Mouse (Mus musculus) hindbrain, embryonic 16.5 days (tissue): Measurements from ENCODE around the gene Naa10. TPM values are rescaled to one million over a fixed set of nuclear protein-coding genes. Genes with fewer than 3 reads are reported as not detected.

ENCODE experiments used
- ATAC-seq: fragments of 200-750 bp; cut with Nextera tagmentation; 2 replicates; pipeline ENCODE4 v1.8.0; 2017; ENCODE audit warnings: moderate TSS enrichment, moderate library complexity
- H3K27ac ChIP-seq: fragments of 300-500 bp; sonication (generic); 2 replicates; pipeline ENCODE4 v1.5.1; 2014; ENCODE audit warnings: low read depth, mild to moderate bottlenecking, control low read depth, low read length, moderate library complexity
- H3K27me3 ChIP-seq: fragments of 300-500 bp; sonication (generic); replicated peaks from 2 replicates; pipeline ENCODE4 v1.6.1; 2014; ENCODE audit warnings: low read length; ENCODE audit not compliant: control insufficient read depth, insufficient read depth
- H3K36me3 ChIP-seq: fragments of 300-500 bp; sonication (generic); 2 replicates; pipeline ENCODE4 v1.6.1; 2014; ENCODE audit warnings: mild to moderate bottlenecking, low read length, moderate library complexity, mixed read lengths; ENCODE audit not compliant: control insufficient read depth, insufficient read depth
- H3K4me1 ChIP-seq: fragments of 300-500 bp; sonication (generic); 2 replicates; pipeline ENCODE4 v1.6.1; 2014; ENCODE audit warnings: low read depth, low read length; ENCODE audit not compliant: control insufficient read depth, insufficient read depth
- H3K4me2 ChIP-seq: fragments of 300-500 bp; sonication (generic); 2 replicates; pipeline ENCODE4 v1.6.1; 2014; ENCODE audit warnings: mild to moderate bottlenecking, low read length, control low read depth, moderate library complexity
- H3K4me3 ChIP-seq: fragments of 300-500 bp; sonication (generic); 2 replicates; pipeline ENCODE4 v1.5.1; 2014; ENCODE audit warnings: mild to moderate bottlenecking, low read length, control low read depth, moderate library complexity
- H3K9ac ChIP-seq: fragments of 300-500 bp; sonication (generic); 2 replicates; pipeline ENCODE4 v1.6.1; 2014; ENCODE audit warnings: low read depth, mild to moderate bottlenecking, control low read depth, low read length, moderate library complexity
- H3K9me3 ChIP-seq: fragments of 300-500 bp; sonication (generic); 2 replicates; pipeline ENCODE4 v1.6.1; 2014; ENCODE audit warnings: mild to moderate bottlenecking, low read length, moderate library complexity; ENCODE audit not compliant: control insufficient read depth
- WGBS: fragments of 180-500 bp; shearing (Covaris S2); extraction: QIAGEN DNeasy Blood & Tissue Kit; methylation state at CpG from one replicate; pipeline ENCODE4 v1.1.7; 2014; 5-methylcytosine and 5-hydroxymethylcytosine counted together
- polyA plus RNA-seq: library from polyadenylated mRNA; unstranded; fragments of >200 nt; fragmentation: Nextera tagmentation; extraction: Ambion mirVana; gene quantifications from 2 replicates; pipeline ENCODE4 v1.2.1, GENCODE M21; 2015

Naa10 gene
- polyA plus RNA-seq, 1 experiment from 2014 or later: 92.9 TPM

- 40% methylated on average over 1 of the region's 1 CpGs for WGBS
- Histone ChIP-seq H3K4me3 (no peak overlapping the region), H3K27ac (no peak overlapping the region), H3K4me1 (peaks cover 4% of the 10 kb centered on the region; the same call in 1 of the 2 replicates), H3K4me2 (no peak overlapping the region), H3K27me3 (no peaks in the 10 kb centered on the region), H3K9ac (no peak overlapping the region), H3K36me3 (no peaks in the 10 kb centered on the region), H3K9me3 (no peaks in the 10 kb centered on the region)
- no peak for ATAC-seq
These were observed 49.8 kb downstream of the Naa10 start for GRCm38 (mm10) chrX:73871956-73872355.

DNA sequence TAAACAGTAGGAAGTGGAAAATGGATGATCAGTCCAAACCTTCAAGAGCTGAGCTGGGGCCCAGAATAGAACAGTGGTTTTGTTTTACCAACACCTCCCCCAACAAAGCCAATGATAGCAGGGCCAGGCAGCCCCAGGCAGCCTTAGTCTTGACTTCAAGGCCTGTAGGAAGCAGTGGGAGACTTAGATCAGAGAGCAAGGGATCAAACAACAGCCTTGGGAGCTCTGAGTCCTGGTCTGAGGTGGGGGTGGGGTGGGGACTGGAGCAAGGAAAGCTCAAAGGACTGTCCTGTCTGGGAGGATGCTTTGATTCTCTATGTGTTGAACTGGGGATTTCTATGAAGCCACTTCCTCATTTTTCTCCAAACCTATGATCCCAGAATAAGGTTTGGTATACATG, 50.3 kb downstream of the Naa10 start:
- Histone ChIP-seq H3K9ac (no peak overlapping the region), H3K27me3 (no peaks in the 10 kb centered on the region), H3K27ac (no peak overlapping the region), H3K9me3 (no peaks in the 10 kb centered on the region), H3K4me3 (no peak overlapping the region), H3K4me2 (no peak overlapping the region), H3K4me1 (peaks cover under 1% of the 10 kb centered on the region; the same call in 1 of the 2 replicates), H3K36me3 (no peaks in the 10 kb centered on the region)
- ATAC-seq: no peak

GRCm38 (mm10) chrX:73869334-73869733, 52.4 kb downstream of the Naa10 start:
- H3K4me1 ChIP-seq: no peaks in the 10 kb centered on the region; the same call in 1 of the 2 replicates
- no peaks in the 10 kb centered on the region for H3K27me3 ChIP-seq
- no peaks in the 10 kb centered on the region for H3K9me3 ChIP-seq
- no peak overlapping the region for H3K4me2 ChIP-seq
- no peak overlapping the region for H3K27ac ChIP-seq
- no peak overlapping the region for H3K4me3 ChIP-seq
- no peak overlapping the region for H3K9ac ChIP-seq
- WGBS: 8% methylated on average over 5 of the region's 5 CpGs
- ATAC-seq: no peak
- peaks cover 4% of the 10 kb centered on the region; the same call in 1 of the 2 replicates for H3K36me3 ChIP-seq

GRCm38 (mm10) chrX:73867852-73868251, 53.9 kb downstream of the Naa10 start:
- H3K4me3 ChIP-seq: no peak overlapping the region
- no peak overlapping the region for H3K4me2 ChIP-seq
- H3K9me3 ChIP-seq: no peaks in the 10 kb centered on the region
- peak overlapping the region; percentile 52; the same call in 1 of the 2 replicates for H3K27ac ChIP-seq
- no peak overlapping the region for H3K9ac ChIP-seq
- H3K27me3 ChIP-seq: no peaks in the 10 kb centered on the region
- peaks cover 7% of the 10 kb centered on the region for H3K36me3 ChIP-seq
- ATAC-seq: no peak
- no peaks in the 10 kb centered on the region; the same call in 1 of the 2 replicates for H3K4me1 ChIP-seq
- WGBS: 81% methylated on average over 1 of the region's 1 CpGs

DNA sequence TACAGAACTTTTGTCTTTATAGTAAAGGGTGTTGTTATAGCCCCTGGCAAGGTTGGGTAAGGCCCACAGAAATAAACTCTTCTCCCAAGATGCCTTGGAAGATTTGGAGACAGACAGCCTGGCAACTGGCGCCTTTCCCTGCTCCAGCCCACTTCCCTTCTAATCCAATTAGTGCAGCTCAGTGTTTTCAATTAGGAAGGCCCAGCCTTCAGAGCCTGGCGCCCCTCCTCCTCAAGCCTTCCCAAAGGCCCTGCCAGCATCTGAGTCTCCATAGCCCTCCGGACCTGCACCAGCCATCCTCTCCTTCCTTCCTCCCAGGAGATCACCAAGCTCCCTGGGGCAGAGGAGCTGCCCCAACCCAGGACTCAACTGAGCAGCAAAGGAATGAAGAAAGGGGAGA, 54.5 kb downstream of the Naa10 start:
- 24% methylated on average over 3 of the region's 3 CpGs for WGBS

More for the DNA sequence above, 54.5 kb downstream of the Naa10 start:
- peak; percentile 57; the same call in 1 of the 2 replicates for ATAC-seq
- no peaks in the 10 kb centered on the region; the same call in 1 of the 2 replicates for H3K4me1 ChIP-seq
- no peak overlapping the region for H3K4me3 ChIP-seq
- H3K9me3 ChIP-seq: no peaks in the 10 kb centered on the region
- H3K9ac ChIP-seq: no peak overlapping the region
- H3K27ac ChIP-seq: peak overlapping the region; percentile 52; the same call in 1 of the 2 replicates
- H3K4me2 ChIP-seq: no peak overlapping the region
- no peaks in the 10 kb centered on the region for H3K27me3 ChIP-seq
- H3K36me3 ChIP-seq: peaks cover 7% of the 10 kb centered on the region

Other genes starting within 250 kb of the Naa10 start
- 6.0 and 7.1 TPM in 2 replicates for gene Slc6a8, start 248.8 kb downstream of the Naa10 start, polyA plus RNA-seq
- 144 and 154 TPM in 2 replicates for gene Bcap31, start 205.8 kb downstream of the Naa10 start, polyA plus RNA-seq
- 13.1 and 13.2 TPM in 2 replicates for gene Abcd1, start 205.3 kb downstream of the Naa10 start, polyA plus RNA-seq
- gene Plxnb3, start 164.9 kb downstream of the Naa10 start, polyA plus RNA-seq: 0.90 and 1.2 TPM in 2 replicates
- gene Srpk3, start 147.5 kb downstream of the Naa10 start, polyA plus RNA-seq: 1.9 and 4.4 TPM in 2 replicates
- 275 and 285 TPM in 2 replicates for gene Idh3g, start 135.0 kb downstream of the Naa10 start, polyA plus RNA-seq
- gene Ssr4, start 134.9 kb downstream of the Naa10 start, polyA plus RNA-seq: 145 and 162 TPM in 2 replicates
- gene Pdzd4, start 97.0 kb downstream of the Naa10 start, polyA plus RNA-seq: 3.1 and 4.0 TPM in 2 replicates
- gene Avpr2, start 29.8 kb downstream of the Naa10 start, polyA plus RNA-seq: 0.11 and 0.20 TPM in 2 replicates
- 109 and 139 TPM in 2 replicates for gene L1cam, start 25.8 kb downstream of the Naa10 start, polyA plus RNA-seq
- gene Arhgap4, start 74 bp downstream of the Naa10 start, polyA plus RNA-seq: 2.7 TPM in 2 replicates
- gene Renbp, start 8.9 kb upstream of the Naa10 start, polyA plus RNA-seq: 15.2 and 16.8 TPM in 2 replicates
- 38.1 and 44.2 TPM in 2 replicates for gene Hcfc1, start 44.4 kb upstream of the Naa10 start, polyA plus RNA-seq
- gene Irak1, start 102.0 kb upstream of the Naa10 start, polyA plus RNA-seq: 38.4 and 48.5 TPM in 2 replicates
- not detected in 2 replicates for gene Opn1mw, start 205.5 kb upstream of the Naa10 start, polyA plus RNA-seq
- 9.9 and 10.8 TPM in 2 replicates for gene Mecp2, start 213.4 kb upstream of the Naa10 start, polyA plus RNA-seq
- not detected in 2 replicates for gene Tex28, start 245.9 kb upstream of the Naa10 start, polyA plus RNA-seq